Comparison of ENCODE assay signal across 8 mouse cellular contexts in the genomic region with DNA sequence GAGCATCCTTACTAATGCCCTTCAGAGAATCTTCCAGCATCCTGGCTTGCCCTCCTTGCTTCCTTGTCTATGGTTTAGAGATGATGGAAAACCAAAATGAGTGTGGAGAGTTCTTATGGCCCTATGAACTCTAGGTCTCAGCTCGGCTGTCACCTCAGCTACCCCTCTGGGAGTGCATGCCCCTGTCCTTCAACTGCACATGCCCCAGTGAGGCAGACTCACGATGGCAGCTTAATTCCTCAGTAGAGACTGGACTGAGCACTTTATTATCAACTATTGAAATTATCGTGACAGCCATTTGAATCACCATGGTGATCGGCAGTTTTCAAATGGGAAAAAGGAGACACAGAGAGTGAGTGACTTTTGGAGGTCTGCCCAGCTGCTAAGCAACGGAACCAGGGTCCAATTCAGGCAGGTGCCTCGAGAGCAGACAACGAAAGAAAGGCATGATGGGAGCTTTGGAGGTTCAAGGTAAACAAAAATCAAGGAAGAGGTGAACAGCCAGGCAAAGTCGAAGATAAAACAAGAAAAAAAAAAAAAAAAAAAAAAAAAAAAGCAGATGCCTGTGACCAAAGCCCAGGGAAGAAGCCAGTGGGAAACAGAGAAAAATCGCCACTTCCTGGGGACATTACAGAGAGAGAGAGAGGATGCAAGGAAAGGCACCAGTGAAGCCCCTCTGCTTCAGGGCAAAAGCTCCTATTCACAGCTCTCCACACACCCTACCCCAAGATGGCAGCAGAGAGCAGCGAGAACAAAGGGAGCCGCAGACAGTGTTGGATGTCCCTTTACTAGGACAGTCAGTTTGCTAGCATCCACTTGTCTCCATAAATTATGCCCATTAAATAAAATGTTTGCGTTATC.
A peak's percentile ranks its signal among the peaks of the same experiment; 100 is the strongest.
DNase-seq lines count a peak whose midpoint lies in the region; ATAC-seq and TF ChIP-seq lines count a peak whose summit lies in the region.

No protein-coding gene starts in this region.

- H3K27me3 ChIP-seq in liver, adult 2 months (ENCODE audit: control insufficient read depth, insufficient read depth, low read length): no peaks in the 10 kb centered on the region
- H3K27me3 ChIP-seq in liver, embryonic 12.5 days (replicated peaks): no peaks in the 10 kb centered on the region; the same call in 1 of the 2 replicates
- H3K27me3 ChIP-seq in forebrain, embryonic 11.5 days (ENCODE audit: control insufficient read depth, insufficient read depth, low read length): no peaks in the 10 kb centered on the region
- H3K27me3 ChIP-seq in hindbrain, postnatal 0 days (ENCODE audit: insufficient read depth, low read length): no peaks in the 10 kb centered on the region

- 33% methylated on average over 12 of the region's 12 CpGs for WGBS in liver, adult 2 months
- WGBS in liver, embryonic 12.5 days (ENCODE audit: insufficient replicate concordance): 37% methylated on average over 12 of the region's 12 CpGs
- WGBS in bone marrow, adult 2 months: 42% methylated on average over 12 of the region's 12 CpGs
- 55% methylated on average over 12 of the region's 12 CpGs for WGBS in forebrain, embryonic 11.5 days
- 19% methylated on average over 12 of the region's 12 CpGs for WGBS in hindbrain, postnatal 0 days

- DNase-seq in liver, adult 2 months (ENCODE audit: extremely low read depth, low read depth, low spot score): peak; percentile 8
- DNase-seq in forebrain, embryonic 11.5 days (ENCODE audit: low spot score): peak; percentile 71
- DNase-seq in hindbrain, postnatal 0 days (ENCODE audit: low spot score): peak; percentile 71
- DNase-seq in left cerebral cortex, postnatal 14 days (ENCODE audit: low spot score in 2 of 2): peak; percentile 52 to 77
- peak; percentile 50 for DNase-seq in neural tube, embryonic 10.5 days (ENCODE audit: extremely low spot score, low spot score)
- peak; percentile 12 to 64 for DNase-seq in thymus, postnatal 10 days (ENCODE audit: low spot score in 2 of 2)

- intact Hi-C loops in left cerebral cortex, postnatal 14 days (cut with DNase I): loop anchor here (5.0 to 10.0 kb wide), 2 partner anchors 122 to 205 kb away; a partner anchor contains a TSS

- H3K36me3 ChIP-seq in liver, adult 2 months (ENCODE audit: control insufficient read depth, insufficient read depth, low read length): no peaks in the 10 kb centered on the region
- no peaks in the 10 kb centered on the region for H3K36me3 ChIP-seq in liver, embryonic 12.5 days
- H3K36me3 ChIP-seq in forebrain, embryonic 11.5 days (ENCODE audit: control insufficient read depth, insufficient read depth, low read length): no peaks in the 10 kb centered on the region
- H3K36me3 ChIP-seq in hindbrain, postnatal 0 days (ENCODE audit: insufficient read depth, low read length): no peaks in the 10 kb centered on the region

- TF ChIP-seq CTCF in liver, adult 2 months (IDR thresholded peaks at IDR 0.05; ENCODE audit: low read depth, low read length): peak; percentile 64
- peak; percentile 45 for TF ChIP-seq CTCF in bone marrow, adult 2 months (IDR thresholded peaks at IDR 0.05; ENCODE audit: control insufficient read depth, insufficient read depth, low read length)
- TF ChIP-seq CTCF in hindbrain, postnatal 0 days (IDR thresholded peaks at IDR 0.05; ENCODE audit: low read depth): peak; percentile 79

- H3K4me2 ChIP-seq in liver, embryonic 12.5 days: no peak overlapping the region
- H3K4me2 ChIP-seq in forebrain, embryonic 11.5 days (ENCODE audit: low read depth, low read length, severe bottlenecking): no peak overlapping the region
- H3K4me2 ChIP-seq in hindbrain, postnatal 0 days (ENCODE audit: low read depth, low read length): 0 out of 2 replicates have a peak overlapping the region, but pooled peaks have one; percentile 3

- no peak overlapping the region for H3K27ac ChIP-seq in liver, adult 2 months (replicated peaks; ENCODE audit: insufficient read depth, low read depth, low read length)
- no peak overlapping the region for H3K27ac ChIP-seq in liver, embryonic 12.5 days
- H3K27ac ChIP-seq in bone marrow, adult 2 months (ENCODE audit: control insufficient read depth, insufficient read depth, low read depth, low read length, poor library complexity): no peak overlapping the region
- H3K27ac ChIP-seq in forebrain, embryonic 11.5 days (ENCODE audit: low read depth, low read length): no peak overlapping the region
- no peak overlapping the region for H3K27ac ChIP-seq in hindbrain, postnatal 0 days

- no peaks in the 10 kb centered on the region for H3K4me1 ChIP-seq in liver, adult 2 months (ENCODE audit: control insufficient read depth, insufficient read depth, low read length)
- no peaks in the 10 kb centered on the region for H3K4me1 ChIP-seq in liver, embryonic 12.5 days
- H3K4me1 ChIP-seq in bone marrow, adult 2 months (ENCODE audit: control insufficient read depth, insufficient read depth, low read length): no peaks in the 10 kb centered on the region
- no peaks in the 10 kb centered on the region for H3K4me1 ChIP-seq in forebrain, embryonic 11.5 days (replicated peaks; ENCODE audit: control insufficient read depth, insufficient read depth, low read length)
- H3K4me1 ChIP-seq in hindbrain, postnatal 0 days (ENCODE audit: insufficient read depth, low read length): 0 out of 2 replicates have a peak, but pooled peaks cover 1% of the 10 kb centered on the region

- H3K79me2 ChIP-seq in liver, adult 2 months (ENCODE audit: control insufficient read depth, insufficient read depth, low read length): no peaks in the 10 kb centered on the region

- no peak for ATAC-seq in liver, embryonic 12.5 days
- no peak for ATAC-seq in forebrain, embryonic 11.5 days (replicated peaks; ENCODE audit: low FRiP score)
- peak; percentile 72 for ATAC-seq in hindbrain, postnatal 0 days

- H3K9me3 ChIP-seq in liver, embryonic 12.5 days (replicated peaks): no peaks in the 10 kb centered on the region
- no peaks in the 10 kb centered on the region for H3K9me3 ChIP-seq in forebrain, embryonic 11.5 days (ENCODE audit: control insufficient read depth, low read length)
- no peaks in the 10 kb centered on the region for H3K9me3 ChIP-seq in hindbrain, postnatal 0 days (ENCODE audit: low read length)

- TF ChIP-seq POLR2A in liver, adult 2 months (IDR thresholded peaks at IDR 0.05; ENCODE audit: extremely low read depth, insufficient read depth, low read length): no peak
- TF ChIP-seq POLR2A in bone marrow, adult 2 months (IDR thresholded peaks at IDR 0.05; ENCODE audit: borderline replicate concordance, control insufficient read depth, low read depth, low read length): no peak

- H3K9ac ChIP-seq in liver, adult 2 months (ENCODE audit: low read depth, low read length): no peak overlapping the region
- H3K9ac ChIP-seq in liver, embryonic 12.5 days: no peak overlapping the region
- H3K9ac ChIP-seq in forebrain, embryonic 11.5 days (ENCODE audit: low read length): no peak overlapping the region
- no peak overlapping the region for H3K9ac ChIP-seq in hindbrain, postnatal 0 days (replicated peaks; ENCODE audit: low read length)

- H3K4me3 ChIP-seq in liver, adult 2 months (ENCODE audit: insufficient read depth, low read depth, low read length): no peak overlapping the region
- H3K4me3 ChIP-seq in liver, embryonic 12.5 days: no peak overlapping the region
- H3K4me3 ChIP-seq in bone marrow, adult 2 months (replicated peaks; ENCODE audit: control insufficient read depth, low read depth, low read length): no peak overlapping the region
- no peak overlapping the region for H3K4me3 ChIP-seq in forebrain, embryonic 11.5 days (ENCODE audit: low read depth, low read length)
- H3K4me3 ChIP-seq in hindbrain, postnatal 0 days (ENCODE audit: low read length): no peak overlapping the region

Comparison
In these comparisons a context has a peak if more than half of its experiments do, and no peak if none do; other contexts are left out.
1. DNase-seq: peak in every context shown above with its lines; median percentile 71 in forebrain, embryonic 11.5 days; 71 in hindbrain, postnatal 0 days; 64 in left cerebral cortex, postnatal 14 days; 50 in neural tube, embryonic 10.5 days; 38 in thymus, postnatal 10 days; 8 in liver, adult 2 months.